Mouse (Mus musculus) small intestine, adult 10 weeks (tissue): ENCODE measurements around the gene Larp1b. TPM values are rescaled to one million over a fixed set of nuclear protein-coding genes. Genes with fewer than 3 reads are reported as not detected.

Experiments
- polyA plus RNA-seq: library from polyadenylated mRNA; stranded (reverse); fragments of 350-450 nt; fragmentation: Illumina TruSeq; extraction: RNeasy Lipid Tissue Mini Kit (QIAGEN cat#74804); gene quantifications from one replicate; pipeline ENCODE4 v1.2.3, GENCODE M21; 2014; ENCODE audit warnings: low replicate concordance

Gene Larp1b
- 246 TPM for polyA plus RNA-seq

DNA sequence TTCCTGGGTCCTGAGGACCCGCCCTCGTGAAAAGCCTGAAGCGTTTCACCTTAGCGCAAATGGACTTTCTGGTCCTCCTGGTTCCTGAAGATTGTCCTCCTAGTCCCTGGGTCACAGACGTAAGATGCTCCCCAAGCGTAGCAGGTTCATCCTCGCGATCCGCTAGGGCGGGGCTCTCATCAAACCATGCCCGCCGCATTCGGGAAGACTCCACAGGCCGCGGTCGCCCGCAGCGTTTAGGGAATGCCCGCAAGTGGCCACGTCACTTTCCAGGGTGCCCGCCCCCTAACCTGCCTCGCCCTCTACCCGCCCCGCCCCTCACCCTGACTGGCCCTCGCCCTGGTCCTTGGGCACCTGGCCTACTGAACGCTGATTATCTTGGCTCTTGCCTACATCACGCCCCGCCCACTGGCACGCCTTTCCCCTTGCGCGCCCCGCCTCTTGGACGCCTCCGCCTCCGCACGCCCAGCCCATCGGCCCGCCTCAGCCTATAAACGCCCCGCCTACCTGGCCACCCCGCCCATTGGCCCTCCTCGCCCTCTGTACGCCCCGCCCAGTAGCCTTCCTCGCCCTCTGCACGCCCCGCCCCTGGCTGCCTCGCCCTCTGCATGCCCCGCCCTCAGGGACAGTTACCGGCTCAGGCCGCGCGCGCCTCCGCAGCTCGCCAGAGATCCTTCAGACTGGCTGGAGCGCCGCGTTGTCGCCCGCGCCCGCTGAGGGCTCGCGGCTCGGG lies at the start of gene Larp1b:
Gene Larp1b (plus strand): TSS at position 659 of the 733 bp plus-strand sequence.

DNA sequence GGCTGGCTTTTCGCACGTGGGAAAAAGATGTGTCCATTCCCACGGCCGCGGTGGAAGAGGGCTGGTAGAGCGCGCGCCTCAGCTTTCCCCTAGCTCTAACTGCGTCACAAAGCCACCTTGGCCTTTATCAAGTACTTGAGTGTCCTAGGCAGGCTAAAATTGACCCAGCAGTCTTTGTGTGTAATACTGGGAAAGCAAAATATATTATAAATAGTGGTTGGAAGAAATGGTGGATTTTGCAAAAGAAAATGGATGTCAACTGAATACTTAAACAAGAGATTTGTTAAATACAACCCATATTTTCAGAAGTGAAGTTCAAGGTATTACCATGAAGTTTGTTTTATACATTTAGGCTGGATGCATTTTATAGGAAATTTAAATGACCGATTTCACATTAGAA lies 47.2 kb upstream of the Larp1b start, which contains the start of gene 1700034I23Rik:
Gene 1700034I23Rik (minus strand): TSS at position 101 of the 400 bp plus-strand sequence.

DNA sequence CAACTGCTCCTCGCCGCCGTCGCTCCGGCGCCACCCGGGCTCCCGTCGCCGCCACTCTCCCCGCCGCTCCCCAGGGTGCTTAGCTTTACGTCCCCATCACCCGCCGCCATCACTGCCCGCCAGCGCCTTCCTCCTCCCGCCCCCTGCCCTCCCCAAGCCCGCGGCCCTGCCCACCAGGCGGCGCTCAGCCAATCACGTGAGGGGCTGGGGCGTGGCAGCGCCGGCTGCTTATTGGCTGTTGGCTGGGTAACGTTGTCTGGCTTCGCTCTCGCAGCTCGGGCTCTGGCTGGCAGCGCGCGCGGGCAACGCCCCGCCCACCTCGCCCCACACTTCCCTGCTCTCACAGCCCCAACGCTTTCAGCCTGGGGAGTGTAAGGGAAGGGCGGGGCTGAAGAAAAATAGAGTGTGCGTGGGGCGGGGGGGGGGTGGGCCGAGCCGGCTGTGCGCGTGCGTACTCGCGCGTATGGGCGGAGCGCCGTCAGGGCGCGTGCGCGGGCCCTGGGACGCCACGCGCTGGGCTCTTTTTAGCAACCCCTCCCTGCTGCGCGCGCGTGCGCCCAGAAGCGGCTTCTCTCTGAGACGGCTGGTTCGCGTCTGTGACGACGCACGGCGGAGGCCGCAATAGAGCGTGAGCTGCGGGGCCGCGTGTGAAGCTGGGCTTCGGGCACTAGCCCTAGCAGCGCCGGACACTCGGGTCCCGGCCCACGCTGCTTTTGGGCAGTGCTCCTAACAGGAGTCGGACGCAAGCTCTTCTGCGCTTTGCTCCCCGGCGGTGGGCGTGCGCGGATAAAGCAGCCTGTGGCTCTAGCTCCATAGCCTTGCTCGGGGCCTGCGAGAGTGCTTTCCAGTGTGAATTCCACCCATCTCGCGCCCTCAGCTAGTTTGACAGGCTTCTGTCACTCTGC lies 133.5 kb downstream of the Larp1b start, which contains the start of gene Pgrmc2:
Gene Pgrmc2 (minus strand): TSS at position 162 of the 905 bp plus-strand sequence.

Other genes starting within 250 kb of the Larp1b start
- gene Slc25a31, start 241.0 kb upstream of the Larp1b start, polyA plus RNA-seq: not detected
- gene Hspa4l, start 205.3 kb upstream of the Larp1b start, polyA plus RNA-seq: 50.7 TPM
- gene Plk4, start 149.8 kb upstream of the Larp1b start, polyA plus RNA-seq: 19.5 TPM
- gene Mfsd8, start 102.9 kb upstream of the Larp1b start, polyA plus RNA-seq: 41.7 TPM
- gene Abhd18, start 102.9 kb upstream of the Larp1b start, polyA plus RNA-seq: 48.7 TPM
- gene 1700034I23Rik, start 47.3 kb upstream of the Larp1b start, polyA plus RNA-seq: not detected
- gene Pgrmc2, start 133.2 kb downstream of the Larp1b start, polyA plus RNA-seq: 157 TPM